Mouse (Mus musculus) ES-Bruce4 (cell line): ENCODE data around the gene Elovl2.

ENCODE experiments used
- CTCF ChIP-seq: IDR thresholded peaks from one replicate; pipeline ENCODE4 v1.8.1; 2011; ENCODE audit warnings: low read depth, low read length
- EP300 ChIP-seq: IDR thresholded peaks from 2 replicates; pipeline ENCODE4 v1.6.1; 2011; ENCODE audit warnings: low read depth, low read length; ENCODE audit not compliant: insufficient read depth

DNA sequence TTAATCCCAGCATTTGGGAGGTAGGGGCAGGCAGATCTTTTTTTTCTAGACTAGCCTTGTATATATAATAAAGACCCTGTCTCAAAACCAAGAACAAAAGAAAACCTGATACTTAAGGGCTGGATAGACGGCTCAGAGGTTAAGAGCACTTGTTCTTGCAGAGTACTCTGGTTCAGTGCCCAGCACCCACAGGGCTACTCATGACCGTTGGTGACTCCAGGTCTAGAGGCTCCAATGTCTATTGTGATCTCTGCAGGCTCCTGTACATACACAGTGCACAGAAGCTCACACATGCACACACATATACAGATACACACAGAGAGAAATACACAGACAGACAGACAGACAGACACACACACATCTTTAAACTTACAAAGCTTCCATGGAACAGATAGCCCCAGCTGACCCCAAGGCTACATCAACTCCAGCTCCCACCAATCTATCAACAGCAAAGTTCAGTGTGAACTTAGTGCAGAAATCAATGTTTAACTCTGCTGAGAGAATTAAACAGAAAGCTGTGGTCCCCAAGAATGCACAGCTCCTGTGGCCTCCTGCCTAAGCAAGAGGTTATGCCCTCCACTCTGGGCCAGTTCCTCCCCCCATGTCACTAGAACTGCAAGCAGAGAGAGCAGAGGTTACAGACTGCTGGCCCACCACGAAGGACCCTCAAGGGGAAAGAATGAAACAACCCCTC is 24.4 kb downstream of the Elovl2 start:
- no peak for TF ChIP-seq EP300
- TF ChIP-seq CTCF, result no peak
